Mouse (Mus musculus) midbrain, postnatal 0 days (tissue): Measurements from ENCODE around the gene Fignl2. TPM values are rescaled to one million over a fixed set of nuclear protein-coding genes. Genes with fewer than 3 reads are reported as not detected.

Source experiments
- ATAC-seq: fragments of 200-750 bp; cut with Nextera tagmentation; 2 replicates; pipeline ENCODE4 v1.8.0; 2017; ENCODE audit warnings: moderate number of reproducible peaks, mild to moderate bottlenecking, moderate TSS enrichment, moderate library complexity; ENCODE audit not compliant: low FRiP score
- DNase-seq: peaks from one replicate; pipeline ENCODE4 v3.0.0-alpha.2; 2015; ENCODE audit warnings: low spot score
- H3K27ac ChIP-seq: fragments of 300-500 bp; sonication (generic); 2 replicates; pipeline ENCODE4 v1.5.1; 2014; ENCODE audit warnings: low read depth, mild to moderate bottlenecking, low read length, mixed read lengths
- H3K27me3 ChIP-seq: fragments of 300-500 bp; sonication (generic); 2 replicates; pipeline ENCODE4 v1.6.1; 2014; ENCODE audit warnings: low read length, control low read depth, mixed read lengths; ENCODE audit not compliant: insufficient read depth
- H3K36me3 ChIP-seq: fragments of 300-500 bp; sonication (generic); 2 replicates; pipeline ENCODE4 v1.6.1; 2014; ENCODE audit warnings: low read length, control low read depth, mixed read lengths; ENCODE audit not compliant: insufficient read depth
- H3K4me1 ChIP-seq: fragments of 300-500 bp; sonication (generic); 2 replicates; pipeline ENCODE4 v1.6.1; 2014; ENCODE audit warnings: mild to moderate bottlenecking, control low read depth, antibody characterized with exemption, low read length, mixed read lengths; ENCODE audit not compliant: insufficient read depth
- H3K4me2 ChIP-seq: fragments of 300-500 bp; sonication (generic); 2 replicates; pipeline ENCODE4 v1.6.1; 2014; ENCODE audit warnings: low read depth, mild to moderate bottlenecking, low read length, mixed read lengths; ENCODE audit not compliant: poor library complexity, severe bottlenecking
- H3K4me3 ChIP-seq: fragments of 300-500 bp; sonication (generic); 2 replicates; pipeline ENCODE4 v1.5.1; 2014; ENCODE audit warnings: low read depth, mild to moderate bottlenecking, low read length, moderate library complexity
- H3K9ac ChIP-seq: fragments of 300-500 bp; sonication (generic); replicated peaks from 2 replicates; pipeline ENCODE4 v1.6.1; 2014; ENCODE audit warnings: mild to moderate bottlenecking, low read length, moderate library complexity, mixed read lengths; ENCODE audit not compliant: poor library complexity, severe bottlenecking
- H3K9me3 ChIP-seq: fragments of 300-500 bp; sonication (generic); 2 replicates; pipeline ENCODE4 v1.6.1; 2016; ENCODE audit warnings: low read length, control low read depth
- CTCF ChIP-seq: IDR thresholded peaks from 2 replicates; pipeline ENCODE4 v1.5.1; 2016; ENCODE audit warnings: antibody characterized with exemption, mild to moderate bottlenecking
- WGBS: fragments of 180-500 bp; shearing (Covaris S2); extraction: QIAGEN DNeasy Blood & Tissue Kit; methylation state at CpG from one replicate; pipeline ENCODE4 v1.1.7; 2014; 5-methylcytosine and 5-hydroxymethylcytosine counted together
- polyA plus RNA-seq: library from polyadenylated mRNA; unstranded; fragments of >200 nt; fragmentation: Nextera tagmentation; extraction: Ambion mirVana; gene quantifications from 2 replicates; pipeline ENCODE4 v1.2.1, GENCODE M21; 2015
- total RNA-seq: library from RNA; depleted of rRNA; stranded (reverse); fragments of >200 nt; gene quantifications from 2 replicates; pipeline ENCODE4 v1.2.3, GENCODE M21; 2014

The Fignl2 gene
- total and polyA plus RNA-seq, 2 experiments from 2014 or later: 0.05 to 3.4 TPM

DNA sequence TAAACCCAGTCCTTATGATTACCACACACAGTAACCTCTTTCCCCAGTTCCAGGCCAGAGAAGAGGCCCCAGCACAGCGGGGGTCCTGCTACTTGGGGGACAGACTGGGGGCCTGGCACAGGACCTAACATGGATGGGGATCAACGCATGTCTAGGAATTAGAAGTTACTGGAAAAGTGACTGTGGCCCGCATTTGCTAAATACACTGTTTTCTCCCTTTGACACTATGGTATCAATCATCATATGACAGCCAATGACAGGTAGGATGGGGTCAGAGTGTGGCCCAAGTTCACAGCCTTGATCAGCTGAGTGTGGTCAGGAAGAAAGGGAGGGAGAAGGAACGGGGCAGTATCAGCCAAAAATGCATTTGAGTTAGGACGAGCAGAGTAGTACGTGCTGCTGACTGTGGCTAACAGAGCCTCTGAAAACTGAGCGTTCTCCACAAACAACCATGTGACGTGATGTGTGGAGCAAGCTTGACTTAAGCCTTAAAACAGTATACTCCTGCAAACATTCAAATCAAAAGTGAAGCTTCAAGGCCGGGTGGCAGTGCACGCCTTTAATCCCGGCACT is 18.0 kb downstream of the Fignl2 start:
- no peaks in the 10 kb centered on the region for H3K9me3 ChIP-seq
- DNase-seq (no peak), ATAC-seq (no peak)
- TF ChIP-seq CTCF: no peak
- no peak overlapping the region for H3K4me2 ChIP-seq
- H3K4me1 ChIP-seq: no peaks in the 10 kb centered on the region
- H3K27me3 ChIP-seq: peaks cover 5% of the 10 kb centered on the region; the same call in 1 of the 2 replicates
- no peaks in the 10 kb centered on the region for H3K36me3 ChIP-seq
- 40% methylated on average over 11 of the region's 11 CpGs for WGBS
- no peak overlapping the region for H3K27ac ChIP-seq
- H3K4me3 ChIP-seq: no peak overlapping the region
- no peak overlapping the region for H3K9ac ChIP-seq

GRCm38 (mm10) chr15:101059570-101060279 is 18.6 kb downstream of the Fignl2 start:
- no peaks in the 10 kb centered on the region for H3K36me3 ChIP-seq
- no peak overlapping the region for H3K27ac ChIP-seq
- no peaks in the 10 kb centered on the region for H3K4me1 ChIP-seq
- 15% methylated on average over 9 of the region's 9 CpGs for WGBS
- no peak overlapping the region for H3K4me2 ChIP-seq
- H3K9ac ChIP-seq: no peak overlapping the region
- H3K4me3 ChIP-seq: no peak overlapping the region
- no peak for TF ChIP-seq CTCF
- H3K27me3 ChIP-seq: peaks cover 8% of the 10 kb centered on the region
- DNase-seq: no peak
- ATAC-seq: no peak
- H3K9me3 ChIP-seq: no peaks in the 10 kb centered on the region

DNA sequence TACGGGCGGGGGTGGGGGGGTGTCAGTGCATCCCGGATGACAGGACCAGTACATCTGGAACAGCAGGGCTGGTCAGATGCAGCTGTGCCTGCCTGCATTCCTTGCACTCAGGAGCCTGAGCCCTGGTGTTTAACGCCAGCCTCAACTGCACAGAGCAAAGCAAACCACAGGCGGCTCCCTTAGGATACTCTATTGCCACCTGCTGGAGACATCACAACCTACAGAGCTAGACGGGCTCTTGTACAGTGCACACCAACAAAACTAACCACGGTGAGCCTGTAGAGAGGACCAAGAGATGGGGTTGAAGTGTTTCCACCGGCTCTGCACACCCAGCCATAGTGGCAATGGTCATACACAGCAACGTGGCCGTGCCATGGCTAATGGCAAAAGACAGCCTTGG is 22.1 kb downstream of the Fignl2 start:
- peak; percentile 71; the same call in 1 of the 2 replicates for ATAC-seq
- H3K9me3 ChIP-seq: no peaks in the 10 kb centered on the region
- no peak overlapping the region for H3K9ac ChIP-seq
- H3K4me3 ChIP-seq: no peak overlapping the region
- H3K27ac ChIP-seq: no peak overlapping the region
- no peaks in the 10 kb centered on the region for H3K4me1 ChIP-seq
- TF ChIP-seq CTCF: peak; percentile 87
- peaks cover 38% of the 10 kb centered on the region for H3K27me3 ChIP-seq
- no peaks in the 10 kb centered on the region for H3K36me3 ChIP-seq
- H3K4me2 ChIP-seq: no peak overlapping the region
- WGBS: 40% methylated on average over 10 of the region's 10 CpGs
- peak; percentile 82 for DNase-seq

GRCm38 (mm10) chr15:101054541-101054940 is 23.8 kb downstream of the Fignl2 start:
- Histone ChIP-seq H3K27ac (no peak overlapping the region), H3K36me3 (no peaks in the 10 kb centered on the region), H3K27me3 (peaks cover 44% of the 10 kb centered on the region), H3K4me3 (no peak overlapping the region), H3K9ac (no peak overlapping the region), H3K4me1 (no peaks in the 10 kb centered on the region), H3K9me3 (no peaks in the 10 kb centered on the region), H3K4me2 (no peak overlapping the region)
- 77% methylated on average over 10 of the region's 10 CpGs for WGBS
- DNase-seq (no peak), ATAC-seq (no peak)
- TF ChIP-seq CTCF: no peak

DNA sequence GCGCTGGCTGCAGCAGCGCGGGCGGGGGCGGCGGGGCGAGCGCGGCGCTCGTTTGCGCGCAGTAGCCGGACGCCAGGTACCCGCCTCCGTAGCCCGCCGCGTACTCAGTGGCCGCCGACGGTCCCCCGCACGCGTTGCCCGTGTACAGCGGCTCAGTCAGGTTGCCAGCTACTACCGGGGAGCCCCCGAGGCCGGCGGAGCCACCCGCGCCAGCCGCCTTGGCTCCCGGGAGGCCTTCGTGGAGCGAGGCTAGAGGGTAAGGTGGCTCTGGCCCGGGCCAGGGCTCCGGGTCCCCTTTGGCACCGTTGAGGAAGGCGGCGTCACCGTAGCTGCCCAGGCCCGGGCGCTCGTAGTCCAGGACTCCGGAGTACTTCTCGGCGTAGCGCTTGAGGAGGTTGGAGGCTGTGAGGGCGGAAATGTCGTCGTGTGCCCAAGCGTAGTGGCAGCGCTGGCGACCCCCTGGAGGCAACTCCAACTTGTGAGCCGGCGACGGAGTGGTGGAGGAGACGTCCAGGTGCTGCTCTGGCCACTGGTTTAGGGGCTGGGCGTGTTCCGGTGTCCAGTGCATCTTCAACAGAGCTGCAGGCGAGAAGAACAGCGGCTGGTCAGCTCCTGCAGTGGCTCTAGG is 24.4 kb downstream of the Fignl2 start:
- Histone ChIP-seq H3K4me3 (peak overlapping the region; percentile 38), H3K36me3 (no peaks in the 10 kb centered on the region), H3K4me2 (peak overlapping the region; percentile 55), H3K27me3 (peaks cover 44% of the 10 kb centered on the region), H3K9me3 (no peaks in the 10 kb centered on the region), H3K27ac (no peak overlapping the region), H3K9ac (peak overlapping the region; percentile 42; the same call in 1 of the 2 replicates), H3K4me1 (no peaks in the 10 kb centered on the region)
- DNase-seq: no peak
- TF ChIP-seq CTCF: no peak
- no peak for ATAC-seq
- 17% methylated on average over 39 of the region's 65 CpGs for WGBS
